Mouse (Mus musculus) limb, embryonic 15.5 days (tissue): ENCODE data around the gene Crlf1. TPM values are rescaled to one million over a fixed set of nuclear protein-coding genes. Genes with fewer than 3 reads are reported as not detected.

Experiments used
- ATAC-seq: fragments of 200-750 bp; cut with Nextera tagmentation; 2 replicates; pipeline ENCODE4 v1.8.0; 2017; ENCODE audit warnings: low read depth, moderate TSS enrichment; ENCODE audit not compliant: insufficient number of reproducible peaks, low FRiP score, low TSS enrichment
- H3K27ac ChIP-seq: fragments of 300-500 bp; sonication (generic); 2 replicates; pipeline ENCODE4 v1.5.1; 2015; ENCODE audit warnings: moderate library complexity, mild to moderate bottlenecking, inconsistent platforms
- H3K27me3 ChIP-seq: fragments of 300-500 bp; sonication (generic); 2 replicates; pipeline ENCODE4 v1.6.1; 2015; ENCODE audit warnings: inconsistent platforms
- H3K36me3 ChIP-seq: fragments of 300-500 bp; sonication (generic); 2 replicates; pipeline ENCODE4 v1.6.1; 2015; ENCODE audit warnings: inconsistent platforms
- H3K4me1 ChIP-seq: fragments of 300-500 bp; sonication (generic); 2 replicates; pipeline ENCODE4 v1.6.1; 2015; ENCODE audit warnings: inconsistent platforms
- H3K4me2 ChIP-seq: fragments of 300-500 bp; sonication (generic); 2 replicates; pipeline ENCODE4 v1.6.1; 2015; ENCODE audit warnings: mild to moderate bottlenecking, inconsistent platforms
- H3K4me3 ChIP-seq: fragments of 300-500 bp; sonication (generic); 2 replicates; pipeline ENCODE4 v1.5.1; 2015; ENCODE audit warnings: mild to moderate bottlenecking, inconsistent platforms
- H3K9ac ChIP-seq: fragments of 300-500 bp; sonication (generic); 2 replicates; pipeline ENCODE4 v1.6.1; 2015; ENCODE audit warnings: inconsistent platforms
- H3K9me3 ChIP-seq: fragments of 300-500 bp; sonication (generic); 2 replicates; pipeline ENCODE4 v1.6.1; 2016; ENCODE audit warnings: inconsistent platforms
- WGBS: fragments of 180-500 bp; shearing (Covaris S2); methylation state at CpG from one replicate; pipeline ENCODE4 v1.1.7; 2015; 5-methylcytosine and 5-hydroxymethylcytosine counted together
- polyA plus RNA-seq: library from polyadenylated mRNA; unstranded; fragments of >200 nt; fragmentation: Nextera tagmentation; extraction: Ambion mirVana; gene quantifications from 2 replicates; pipeline ENCODE4 v1.2.1, GENCODE M21; 2015

Crlf1 gene
- polyA plus RNA-seq, 1 experiment from 2014 or later: 97.7 TPM

DNA sequence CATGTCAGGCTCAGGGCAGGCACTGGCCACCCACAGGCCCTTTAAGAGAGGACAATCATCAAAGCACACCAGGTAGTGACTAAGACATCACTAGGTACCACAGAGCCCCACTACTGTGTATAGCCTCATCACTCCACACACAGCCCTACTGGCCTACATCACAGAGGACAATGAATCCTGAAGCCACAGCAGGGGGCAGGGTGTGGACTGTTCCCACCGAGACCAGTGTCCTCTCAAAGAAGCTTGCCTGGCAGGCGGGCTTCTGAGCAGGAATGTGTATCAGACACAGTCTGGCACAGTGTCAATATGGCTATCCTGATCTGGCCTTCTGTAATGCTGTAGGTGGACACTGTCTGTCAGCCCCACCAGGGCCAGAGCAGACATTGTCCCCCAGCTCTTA lies 23.0 kb upstream of the Crlf1 start:
- no peaks in the 10 kb centered on the region for H3K9me3 ChIP-seq

GRCm38 (mm10) chr8:70471856-70472255 lies 21.1 kb upstream of the Crlf1 start:
- no peak overlapping the region for H3K4me2 ChIP-seq
- no peak overlapping the region for H3K4me3 ChIP-seq
- 0 out of 2 replicates have a peak, but pooled peaks cover 3% of the 10 kb centered on the region for H3K36me3 ChIP-seq
- no peaks in the 10 kb centered on the region for H3K9me3 ChIP-seq
- H3K9ac ChIP-seq: no peak overlapping the region
- no peak overlapping the region for H3K27ac ChIP-seq
- H3K27me3 ChIP-seq: no peaks in the 10 kb centered on the region
- no peak for ATAC-seq
- H3K4me1 ChIP-seq: peaks cover 45% of the 10 kb centered on the region
- WGBS: 96% methylated on average over 7 of the region's 7 CpGs

More for the DNA sequence above, 23.0 kb upstream of the Crlf1 start:
- WGBS: 69% methylated on average over 2 of the region's 2 CpGs
- Histone ChIP-seq H3K4me2 (no peak overlapping the region), H3K27ac (no peak overlapping the region), H3K4me3 (no peak overlapping the region), H3K4me1 (peaks cover 41% of the 10 kb centered on the region), H3K27me3 (no peaks in the 10 kb centered on the region), H3K9ac (no peak overlapping the region), H3K36me3 (peaks cover 12% of the 10 kb centered on the region; the same call in 1 of the 2 replicates)
- no peak for ATAC-seq

- H3K4me3 ChIP-seq: peak within 1 kb of the TSS; percentile 89
- peaks cover 24% of the 10 kb centered on the region for H3K4me1 ChIP-seq
- H3K27me3 ChIP-seq: no peaks in the 10 kb centered on the region
- H3K9ac ChIP-seq: peak within 1 kb of the TSS; percentile 93
- H3K4me2 ChIP-seq: peak within 1 kb of the TSS; percentile 85
- H3K36me3 ChIP-seq: 0 out of 2 replicates have a peak, but pooled peaks cover 3% of the 10 kb centered on the region
- H3K9me3 ChIP-seq: no peaks in the 10 kb centered on the region
- WGBS: under 1% methylated on average over 53 of the region's 53 CpGs
- peak; percentile 88 for ATAC-seq
- H3K27ac ChIP-seq: peak within 1 kb of the TSS; percentile 77
Measured at GRCm38 (mm10) chr8:70476333-70477268, 16.4 kb upstream of the Crlf1 start, which contains the start of gene Klhl26. Gene Klhl26, minus strand, starts transcription at chr8:70476968.

GRCm38 (mm10) chr8:70477269-70477982 lies 15.5 kb upstream of the Crlf1 start:
- Histone ChIP-seq H3K9me3 (no peaks in the 10 kb centered on the region), H3K36me3 (0 out of 2 replicates have a peak, but pooled peaks cover 3% of the 10 kb centered on the region), H3K9ac (no peak overlapping the region), H3K27ac (peak overlapping the region; percentile 5; the same call in 1 of the 2 replicates), H3K4me1 (peaks cover 24% of the 10 kb centered on the region), H3K4me3 (peak overlapping the region; percentile 89), H3K4me2 (peak overlapping the region; percentile 85), H3K27me3 (no peaks in the 10 kb centered on the region)
- WGBS: 2% methylated on average over 21 of the region's 21 CpGs
- peak; percentile 46; the same call in 1 of the 2 replicates for ATAC-seq

DNA sequence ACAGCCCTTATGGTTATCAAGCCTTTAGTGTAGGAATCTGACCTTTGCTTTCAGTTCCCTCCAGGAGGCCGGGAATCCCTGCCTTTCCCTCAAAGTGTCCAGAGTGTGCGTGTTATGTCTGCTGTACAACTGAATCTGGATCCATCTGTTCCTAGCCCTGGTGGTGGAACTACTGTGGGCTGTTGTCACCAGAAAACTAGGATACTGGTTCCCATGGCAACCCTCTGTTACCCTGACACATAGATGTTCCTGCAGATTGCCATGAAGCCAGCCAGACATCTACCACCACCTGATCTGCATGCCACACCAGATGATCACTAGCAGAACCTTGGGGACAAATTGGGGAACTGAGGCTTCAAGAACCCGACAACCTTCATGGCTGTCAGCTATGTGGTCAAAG lies 11.1 kb upstream of the Crlf1 start:
- Histone ChIP-seq H3K9ac (no peak overlapping the region), H3K27ac (no peak overlapping the region), H3K27me3 (peaks cover 30% of the 10 kb centered on the region), H3K4me3 (no peak overlapping the region), H3K9me3 (no peaks in the 10 kb centered on the region), H3K4me1 (peaks cover 10% of the 10 kb centered on the region), H3K36me3 (no peaks in the 10 kb centered on the region), H3K4me2 (no peak overlapping the region)
- no peak for ATAC-seq
- WGBS: 84% methylated on average over 3 of the region's 3 CpGs

- ATAC-seq: no peak
- H3K9me3 ChIP-seq: no peaks in the 10 kb centered on the region
- peaks cover 37% of the 10 kb centered on the region for H3K27me3 ChIP-seq
- no peak overlapping the region for H3K4me2 ChIP-seq
- H3K4me3 ChIP-seq: no peak overlapping the region
- WGBS: 68% methylated on average over 2 of the region's 2 CpGs
- peaks cover 8% of the 10 kb centered on the region for H3K4me1 ChIP-seq
- H3K27ac ChIP-seq: no peak overlapping the region
- H3K9ac ChIP-seq: no peak overlapping the region
- no peaks in the 10 kb centered on the region for H3K36me3 ChIP-seq
Measured at GRCm38 (mm10) chr8:70482943-70483342, 10.0 kb upstream of the Crlf1 start.

DNA sequence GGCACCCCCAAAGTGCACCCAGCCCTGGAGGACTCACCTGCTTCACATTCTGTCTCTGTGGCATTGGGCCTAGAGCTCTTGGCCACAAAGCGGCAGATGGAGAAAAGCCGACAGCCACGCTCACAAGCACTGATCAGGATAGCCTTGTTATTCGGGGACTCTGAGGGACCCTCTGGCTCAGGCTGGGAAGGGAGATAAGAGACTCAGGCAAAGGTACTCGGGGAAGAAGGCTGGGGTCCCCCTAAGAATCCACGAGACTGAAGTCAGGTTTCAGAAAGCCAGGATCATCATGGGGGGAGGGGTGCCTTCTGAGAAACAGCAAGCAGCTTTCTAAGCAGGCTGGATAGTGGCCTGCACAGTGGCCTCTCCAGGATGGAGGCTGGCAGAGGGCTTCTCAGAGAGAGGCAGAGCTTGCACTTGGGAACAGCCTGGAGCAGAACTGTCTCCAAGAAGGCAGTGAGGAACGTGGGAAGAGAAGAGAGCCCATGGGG lies 6.7 kb upstream of the Crlf1 start:
- Histone ChIP-seq H3K36me3 (no peaks in the 10 kb centered on the region), H3K4me1 (peaks cover 40% of the 10 kb centered on the region), H3K4me3 (no peak overlapping the region), H3K27me3 (peaks cover 70% of the 10 kb centered on the region), H3K4me2 (no peak overlapping the region), H3K9me3 (no peaks in the 10 kb centered on the region), H3K9ac (no peak overlapping the region), H3K27ac (no peak overlapping the region)
- 0 out of 2 replicates have a peak, but pooled peaks have one; percentile 17 for ATAC-seq
- 56% methylated on average over 7 of the region's 7 CpGs for WGBS

DNA sequence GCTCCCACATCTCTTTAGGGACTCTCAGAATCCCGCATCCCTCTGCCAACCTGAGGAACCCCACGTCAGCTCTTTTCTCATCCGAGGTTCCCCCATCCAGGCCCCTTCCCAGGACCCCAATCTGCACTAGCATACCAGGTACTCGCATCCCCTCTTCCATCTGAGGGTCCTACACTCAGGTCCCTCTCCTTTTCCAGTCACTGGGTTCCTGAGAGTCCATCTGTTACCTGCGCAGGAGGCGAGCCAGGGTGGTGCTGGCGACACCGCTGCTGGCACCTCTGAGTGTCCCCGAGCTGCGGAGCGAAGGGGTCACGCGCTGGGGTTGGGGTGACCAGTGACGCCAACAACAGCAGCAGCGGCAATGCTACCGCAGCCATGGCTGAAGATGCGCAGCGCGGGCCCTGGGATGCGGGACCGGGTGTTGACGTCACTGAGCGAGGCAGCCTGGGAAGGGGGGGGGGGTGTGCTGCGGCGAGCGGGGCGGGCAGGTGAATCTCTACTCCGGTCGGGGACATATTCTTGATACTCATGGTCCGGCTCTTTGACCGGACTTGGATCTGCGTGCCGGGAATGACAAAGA lies 5.9 kb upstream of the Crlf1 start, which contains the start of gene Tmem59l:
Tmem59l (minus strand) TSS at position 418 of the 580 bp plus-strand sequence.
- Histone ChIP-seq H3K4me2 (peak within 1 kb of the TSS; percentile 64), H3K9me3 (no peaks in the 10 kb centered on the region), H3K27ac (no peak within 1 kb of the TSS), H3K27me3 (peaks cover 78% of the 10 kb centered on the region), H3K9ac (0 out of 2 replicates have a peak within 1 kb of the TSS, but pooled peaks have one; percentile 10), H3K4me3 (peak within 1 kb of the TSS; percentile 30), H3K4me1 (peaks cover 48% of the 10 kb centered on the region), H3K36me3 (no peaks in the 10 kb centered on the region)
- ATAC-seq: no peak
- WGBS: 8% methylated on average over 33 of the region's 33 CpGs

GRCm38 (mm10) chr8:70487993-70488796 lies 4.8 kb upstream of the Crlf1 start:
- Histone ChIP-seq H3K27me3 (peaks cover 89% of the 10 kb centered on the region), H3K9me3 (no peaks in the 10 kb centered on the region), H3K27ac (no peak overlapping the region), H3K9ac (no peak overlapping the region), H3K36me3 (no peaks in the 10 kb centered on the region), H3K4me3 (peak overlapping the region; percentile 30), H3K4me2 (peak overlapping the region; percentile 64), H3K4me1 (peaks cover 60% of the 10 kb centered on the region)
- 0 out of 2 replicates have a peak, but pooled peaks have one; percentile 16 for ATAC-seq
- 4% methylated on average over 55 of the region's 55 CpGs for WGBS

DNA sequence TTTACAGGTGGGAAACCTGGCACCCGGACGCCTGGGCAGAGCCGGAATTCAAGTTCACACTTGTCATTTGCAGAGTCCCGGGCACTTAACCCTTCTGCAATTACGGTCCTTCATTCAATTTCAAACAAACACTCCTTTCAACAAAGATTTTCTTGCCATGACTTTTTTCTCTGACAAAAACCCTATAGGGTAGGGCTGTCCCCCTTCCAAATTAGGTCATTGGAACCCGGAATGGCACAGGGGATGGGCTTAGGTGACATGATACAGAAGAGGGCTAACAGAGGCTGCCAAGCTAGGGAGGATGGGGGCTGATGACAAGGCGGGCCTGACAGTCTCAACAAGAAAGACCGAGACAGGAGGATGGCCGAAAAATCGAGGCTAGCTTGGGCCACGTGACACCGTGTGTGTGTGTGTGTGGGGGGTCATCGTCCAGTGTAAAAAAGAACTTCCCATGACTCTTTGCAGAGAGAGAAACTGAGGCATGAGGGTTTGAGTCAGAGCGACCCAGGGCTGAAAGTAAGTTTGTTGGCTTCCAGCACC lies 4.0 kb upstream of the Crlf1 start:
- peak overlapping the region; percentile 64 for H3K4me2 ChIP-seq
- H3K36me3 ChIP-seq: no peaks in the 10 kb centered on the region
- H3K27me3 ChIP-seq: peaks cover 96% of the 10 kb centered on the region
- H3K4me3 ChIP-seq: peak overlapping the region; percentile 34
- no peak overlapping the region for H3K9ac ChIP-seq
- peaks cover 68% of the 10 kb centered on the region for H3K4me1 ChIP-seq
- no peaks in the 10 kb centered on the region for H3K9me3 ChIP-seq
- no peak overlapping the region for H3K27ac ChIP-seq
- 2% methylated on average over 14 of the region's 14 CpGs for WGBS
- no peak for ATAC-seq
